Mouse (Mus musculus): Measurements from ENCODE around the gene Slc30a4. TPM values are rescaled to one million over a fixed set of nuclear protein-coding genes. Genes with fewer than 3 reads are reported as not detected.
A peak's percentile ranks its signal among the peaks of the same experiment; 100 is the strongest.

The Slc30a4 gene
- polyA plus RNA-seq, 1 experiment from 2014 or later, result 7.9 TPM

DNA sequence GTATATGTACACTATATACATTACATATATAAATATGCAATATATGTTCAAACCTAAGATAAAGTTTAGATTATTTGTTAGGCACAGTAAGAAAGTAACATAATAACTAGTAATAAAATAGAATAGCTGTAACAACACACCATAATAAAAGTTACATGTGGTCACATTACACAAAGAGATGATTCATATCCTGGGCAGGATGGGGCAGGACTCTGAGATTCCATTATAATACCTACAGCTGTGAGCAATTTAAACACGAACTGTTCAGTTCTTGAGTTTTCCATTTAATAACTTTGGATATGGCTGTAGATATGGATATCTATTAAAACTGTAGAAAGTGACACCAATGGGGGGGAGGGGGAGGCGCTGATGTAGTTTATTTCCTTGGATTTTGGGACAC is 4.9 kb downstream of the Slc30a4 start:
- DNase-seq (ENCODE audit: low spot score) (no peak), ATAC-seq (ENCODE audit: low FRiP score) (no peak)
- H3K27ac ChIP-seq (ENCODE audit: low read depth, low read length), result no peak overlapping the region
- 93% methylated on average over 2 of the region's 2 CpGs for WGBS
- H3K9ac ChIP-seq (ENCODE audit: low read depth, low read length), result no peak overlapping the region
- H3K36me3 ChIP-seq (ENCODE audit: control insufficient read depth, insufficient read depth, low read length), result no peaks in the 10 kb centered on the region
- H3K27me3 ChIP-seq (ENCODE audit: control insufficient read depth, insufficient read depth, low read length), result no peaks in the 10 kb centered on the region
- no peak overlapping the region for H3K4me3 ChIP-seq (ENCODE audit: low read depth, low read length)
- no peak overlapping the region for H3K4me2 ChIP-seq (replicated peaks; ENCODE audit: low read depth, low read length)
- H3K9me3 ChIP-seq (ENCODE audit: control insufficient read depth, low read length), result no peaks in the 10 kb centered on the region
- peaks cover 2% of the 10 kb centered on the region; the same call in 1 of the 2 replicates for H3K4me1 ChIP-seq (replicated peaks; ENCODE audit: control insufficient read depth, insufficient read depth, low read length)

DNA sequence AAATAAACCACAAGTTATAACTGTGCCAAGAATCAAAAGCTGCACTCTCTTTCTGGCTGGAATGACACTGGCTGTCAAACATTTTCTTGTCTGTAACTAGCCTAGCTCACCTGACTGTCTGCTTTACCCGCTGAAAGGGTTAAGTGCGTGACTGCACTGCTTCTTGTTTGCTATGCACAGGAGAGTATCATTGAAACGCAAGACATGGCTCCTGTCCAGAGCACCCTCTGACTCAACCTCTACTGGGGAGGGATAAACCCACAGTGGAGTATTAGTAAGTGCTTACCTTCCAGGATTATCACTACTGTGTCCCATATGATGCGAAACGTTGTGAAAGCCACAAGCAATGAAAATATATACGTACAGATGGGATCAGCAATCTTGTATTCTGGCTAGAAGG is 15.8 kb downstream of the Slc30a4 start:
- H3K4me1 ChIP-seq (replicated peaks; ENCODE audit: control insufficient read depth, insufficient read depth, low read length), result no peaks in the 10 kb centered on the region
- DNase-seq (ENCODE audit: low spot score) (no peak), ATAC-seq (ENCODE audit: low FRiP score) (no peak)
- H3K27me3 ChIP-seq (ENCODE audit: control insufficient read depth, insufficient read depth, low read length), result no peaks in the 10 kb centered on the region
- peaks cover 6% of the 10 kb centered on the region for H3K9me3 ChIP-seq (ENCODE audit: control insufficient read depth, low read length)
- H3K36me3 ChIP-seq (ENCODE audit: control insufficient read depth, insufficient read depth, low read length), result no peaks in the 10 kb centered on the region
- H3K4me3 ChIP-seq (ENCODE audit: low read depth, low read length), result no peak overlapping the region
- no peak overlapping the region for H3K9ac ChIP-seq (ENCODE audit: low read depth, low read length)
- H3K27ac ChIP-seq (ENCODE audit: low read depth, low read length), result no peak overlapping the region
- no peak overlapping the region for H3K4me2 ChIP-seq (replicated peaks; ENCODE audit: low read depth, low read length)
- WGBS, result 81% methylated on average over 6 of the region's 6 CpGs

DNA sequence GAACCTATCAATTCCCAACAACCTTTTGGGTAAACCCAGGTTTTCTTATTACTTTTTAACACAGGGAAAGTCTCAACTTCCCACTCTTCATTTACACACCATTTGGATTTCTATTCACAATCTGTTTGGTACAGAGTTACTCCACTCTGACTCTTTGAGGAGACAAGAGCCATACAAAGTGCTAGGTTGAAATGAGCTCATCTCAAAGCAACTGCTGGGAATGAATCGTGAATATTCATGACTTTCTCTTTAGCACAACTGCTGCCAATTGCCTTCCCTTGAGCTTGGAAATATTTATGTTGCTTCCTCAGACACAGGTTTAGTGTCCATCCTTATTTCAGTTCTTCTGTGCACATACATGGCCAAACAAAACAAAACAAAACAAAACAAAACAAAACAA is 18.8 kb downstream of the Slc30a4 start:
- no peaks in the 10 kb centered on the region for H3K4me1 ChIP-seq (replicated peaks; ENCODE audit: control insufficient read depth, insufficient read depth, low read length)
- WGBS, result 90% methylated on average over 1 of the region's 1 CpGs
- H3K4me3 ChIP-seq (ENCODE audit: low read depth, low read length), result no peak overlapping the region
- H3K4me2 ChIP-seq (replicated peaks; ENCODE audit: low read depth, low read length), result no peak overlapping the region
- no peak overlapping the region for H3K27ac ChIP-seq (ENCODE audit: low read depth, low read length)
- H3K27me3 ChIP-seq (ENCODE audit: control insufficient read depth, insufficient read depth, low read length), result no peaks in the 10 kb centered on the region
- no peak overlapping the region for H3K9ac ChIP-seq (ENCODE audit: low read depth, low read length)
- no peak for DNase-seq (ENCODE audit: low spot score)
- no peaks in the 10 kb centered on the region for H3K36me3 ChIP-seq (ENCODE audit: control insufficient read depth, insufficient read depth, low read length)
- peaks cover 10% of the 10 kb centered on the region for H3K9me3 ChIP-seq (ENCODE audit: control insufficient read depth, low read length)
- no peak for ATAC-seq (ENCODE audit: low FRiP score)

DNA sequence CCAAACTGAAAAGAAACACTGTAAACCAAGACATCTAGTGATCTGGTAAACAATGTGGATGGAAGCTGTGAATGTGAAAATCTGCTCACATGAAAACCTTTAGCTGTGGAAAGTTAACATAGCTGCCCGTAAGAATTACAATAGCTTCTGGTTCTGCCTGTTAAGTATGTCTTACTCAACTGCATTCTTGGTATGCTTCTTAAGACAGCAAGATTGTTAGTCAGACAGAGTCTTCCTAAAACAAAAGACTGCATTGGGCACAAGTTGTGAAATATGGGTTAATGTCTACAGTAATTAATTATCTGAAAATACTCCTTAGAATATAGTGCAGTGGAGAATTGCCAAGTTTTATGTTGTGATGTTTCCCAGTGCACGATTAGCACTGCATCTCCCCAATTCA is 19.9 kb downstream of the Slc30a4 start:
- Histone ChIP-seq H3K9me3 (ENCODE audit: control insufficient read depth, low read length) (peaks cover 10% of the 10 kb centered on the region), H3K4me2 (replicated peaks; ENCODE audit: low read depth, low read length) (no peak overlapping the region), H3K27ac (ENCODE audit: low read depth, low read length) (no peak overlapping the region), H3K4me3 (ENCODE audit: low read depth, low read length) (no peak overlapping the region), H3K36me3 (ENCODE audit: control insufficient read depth, insufficient read depth, low read length) (no peaks in the 10 kb centered on the region), H3K27me3 (ENCODE audit: control insufficient read depth, insufficient read depth, low read length) (no peaks in the 10 kb centered on the region), H3K4me1 (replicated peaks; ENCODE audit: control insufficient read depth, insufficient read depth, low read length) (no peaks in the 10 kb centered on the region), H3K9ac (ENCODE audit: low read depth, low read length) (no peak overlapping the region)
- WGBS, result 81% methylated on average over 2 of the region's 2 CpGs
- no peak for ATAC-seq (ENCODE audit: low FRiP score)
- no peak for DNase-seq (ENCODE audit: low spot score)

DNA sequence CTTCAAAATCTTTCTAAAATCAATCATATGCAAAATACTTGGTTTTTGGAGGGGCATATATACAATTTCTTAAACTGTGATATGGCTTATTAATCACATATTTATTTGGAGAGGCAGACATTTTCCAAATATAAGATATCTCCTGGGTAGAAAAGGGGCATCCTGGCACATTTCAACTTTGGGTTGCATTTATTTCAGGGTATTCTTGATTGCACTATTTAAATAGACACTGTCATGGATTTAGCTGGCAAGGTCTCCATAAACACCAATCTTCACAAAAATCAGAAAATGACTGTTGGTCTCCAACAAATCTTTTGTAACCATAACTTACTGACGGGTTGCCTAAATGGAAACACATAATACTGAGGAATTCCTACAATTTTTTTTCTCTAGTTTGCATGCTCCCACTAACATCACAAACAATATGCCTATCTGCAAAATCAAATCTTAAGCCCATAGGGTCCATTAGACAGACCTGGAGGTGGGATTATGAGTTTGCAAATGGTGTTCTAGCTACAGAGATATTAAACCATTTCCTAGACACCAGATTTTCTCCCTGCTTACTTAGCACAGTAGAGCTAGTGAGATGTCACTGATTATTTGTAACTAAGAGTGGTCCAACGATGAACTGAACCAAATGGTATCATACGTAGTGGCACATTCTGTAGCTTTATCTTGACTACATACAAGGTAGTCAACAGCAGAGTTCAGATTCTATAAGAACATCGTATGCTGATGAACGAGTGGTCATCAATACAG is 20.9 kb downstream of the Slc30a4 start:
- Histone ChIP-seq H3K27ac (ENCODE audit: low read depth, low read length) (no peak overlapping the region), H3K9me3 (ENCODE audit: control insufficient read depth, low read length) (peaks cover 10% of the 10 kb centered on the region), H3K9ac (ENCODE audit: low read depth, low read length) (no peak overlapping the region), H3K4me1 (replicated peaks; ENCODE audit: control insufficient read depth, insufficient read depth, low read length) (no peaks in the 10 kb centered on the region), H3K36me3 (ENCODE audit: control insufficient read depth, insufficient read depth, low read length) (no peaks in the 10 kb centered on the region), H3K27me3 (ENCODE audit: control insufficient read depth, insufficient read depth, low read length) (no peaks in the 10 kb centered on the region), H3K4me2 (replicated peaks; ENCODE audit: low read depth, low read length) (no peak overlapping the region), H3K4me3 (ENCODE audit: low read depth, low read length) (no peak overlapping the region)
- DNase-seq (ENCODE audit: low spot score), result no peak
- 0 out of 2 replicates have a peak, but pooled peaks have one; percentile 40 for ATAC-seq (ENCODE audit: low FRiP score)
- 83% methylated on average over 5 of the region's 5 CpGs for WGBS

DNA sequence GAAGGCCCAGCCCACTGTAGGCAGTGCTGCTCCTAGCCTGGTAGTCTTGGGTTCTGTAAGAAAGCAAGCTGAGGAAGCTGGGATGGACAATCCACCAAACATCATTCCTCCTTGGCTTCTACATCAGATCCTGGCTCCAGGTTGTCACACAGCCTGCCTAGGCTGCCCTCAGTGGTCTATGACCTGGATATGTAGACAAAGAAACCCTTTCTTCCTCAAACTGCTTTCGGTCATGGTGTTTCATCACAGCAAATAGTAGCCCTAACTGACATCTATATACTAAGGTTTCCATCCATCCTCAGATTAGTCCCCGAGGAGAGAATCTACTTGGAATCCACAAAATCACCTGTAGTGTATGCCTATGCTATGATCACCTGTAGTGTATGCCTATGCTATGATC is 27.3 kb downstream of the Slc30a4 start:
- no peak overlapping the region for H3K9ac ChIP-seq (ENCODE audit: low read depth, low read length)
- no peaks in the 10 kb centered on the region for H3K27me3 ChIP-seq (ENCODE audit: control insufficient read depth, insufficient read depth, low read length)
- DNase-seq (ENCODE audit: low spot score), result no peak
- H3K27ac ChIP-seq (ENCODE audit: low read depth, low read length), result no peak overlapping the region
- 93% methylated on average over 2 of the region's 2 CpGs for WGBS
- H3K4me3 ChIP-seq (ENCODE audit: low read depth, low read length), result no peak overlapping the region
- H3K4me2 ChIP-seq (replicated peaks; ENCODE audit: low read depth, low read length), result no peak overlapping the region
- no peaks in the 10 kb centered on the region for H3K36me3 ChIP-seq (ENCODE audit: control insufficient read depth, insufficient read depth, low read length)
- no peak for ATAC-seq (ENCODE audit: low FRiP score)
- H3K4me1 ChIP-seq (replicated peaks; ENCODE audit: control insufficient read depth, insufficient read depth, low read length), result no peaks in the 10 kb centered on the region
- H3K9me3 ChIP-seq (ENCODE audit: control insufficient read depth, low read length), result no peaks in the 10 kb centered on the region

DNA sequence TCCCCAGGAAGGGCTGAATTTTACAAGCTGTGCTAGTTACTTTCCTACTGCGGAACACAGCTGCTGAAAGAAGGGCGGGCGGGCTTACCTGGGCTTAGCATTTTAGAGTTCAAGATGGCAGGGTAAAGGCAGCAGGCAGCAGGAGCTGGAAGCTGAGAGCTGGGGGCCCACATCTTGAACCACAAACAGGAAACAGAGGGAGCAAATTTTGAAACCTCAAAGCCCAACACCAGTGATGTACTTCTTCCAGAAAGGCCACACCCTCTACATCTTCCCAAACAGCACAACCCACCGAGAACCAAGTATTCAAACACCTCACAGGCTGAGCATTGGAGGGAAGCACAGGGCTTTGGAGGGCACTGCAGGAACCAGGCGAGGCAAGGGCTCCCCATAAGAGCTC is 29.6 kb downstream of the Slc30a4 start:
- Histone ChIP-seq H3K4me1 (replicated peaks; ENCODE audit: control insufficient read depth, insufficient read depth, low read length) (no peaks in the 10 kb centered on the region), H3K9ac (ENCODE audit: low read depth, low read length) (no peak overlapping the region), H3K9me3 (ENCODE audit: control insufficient read depth, low read length) (no peaks in the 10 kb centered on the region), H3K27ac (ENCODE audit: low read depth, low read length) (no peak overlapping the region), H3K4me3 (ENCODE audit: low read depth, low read length) (no peak overlapping the region), H3K36me3 (ENCODE audit: control insufficient read depth, insufficient read depth, low read length) (no peaks in the 10 kb centered on the region), H3K27me3 (ENCODE audit: control insufficient read depth, insufficient read depth, low read length) (no peaks in the 10 kb centered on the region), H3K4me2 (replicated peaks; ENCODE audit: low read depth, low read length) (no peak overlapping the region)
- DNase-seq (ENCODE audit: low spot score) (no peak), ATAC-seq (ENCODE audit: low FRiP score) (no peak)
- WGBS, result 74% methylated on average over 5 of the region's 5 CpGs

DNA sequence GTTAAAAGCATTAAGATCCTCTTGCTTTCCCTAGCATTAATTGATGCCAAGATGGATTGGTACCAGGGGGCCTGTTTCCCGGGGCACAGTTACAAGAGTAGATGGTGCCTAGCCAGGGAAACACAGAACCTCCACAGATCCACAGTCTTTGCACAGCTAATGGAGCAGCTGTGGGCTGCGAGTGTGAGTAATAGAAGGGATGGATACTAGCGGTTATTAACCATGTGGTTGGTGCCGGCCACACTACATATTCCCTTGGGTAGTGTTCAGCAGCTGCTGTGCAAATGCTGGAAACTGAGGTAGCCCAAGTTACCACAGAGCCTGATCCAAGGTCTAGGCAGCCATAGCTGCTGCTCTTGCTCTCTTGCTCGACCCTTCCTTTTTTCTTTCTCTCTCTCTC is 30.7 kb downstream of the Slc30a4 start:
- no peak overlapping the region for H3K4me3 ChIP-seq (ENCODE audit: low read depth, low read length)
- H3K9ac ChIP-seq (ENCODE audit: low read depth, low read length), result no peak overlapping the region
- no peaks in the 10 kb centered on the region for H3K36me3 ChIP-seq (ENCODE audit: control insufficient read depth, insufficient read depth, low read length)
- no peaks in the 10 kb centered on the region for H3K9me3 ChIP-seq (ENCODE audit: control insufficient read depth, low read length)
- WGBS, result 73% methylated on average over 5 of the region's 5 CpGs
- ATAC-seq (ENCODE audit: low FRiP score) (no peak), DNase-seq (ENCODE audit: low spot score) (no peak)
- H3K4me2 ChIP-seq (replicated peaks; ENCODE audit: low read depth, low read length), result no peak overlapping the region
- no peaks in the 10 kb centered on the region for H3K27me3 ChIP-seq (ENCODE audit: control insufficient read depth, insufficient read depth, low read length)
- H3K4me1 ChIP-seq (replicated peaks; ENCODE audit: control insufficient read depth, insufficient read depth, low read length), result no peaks in the 10 kb centered on the region
- H3K27ac ChIP-seq (ENCODE audit: low read depth, low read length), result no peak overlapping the region

DNA sequence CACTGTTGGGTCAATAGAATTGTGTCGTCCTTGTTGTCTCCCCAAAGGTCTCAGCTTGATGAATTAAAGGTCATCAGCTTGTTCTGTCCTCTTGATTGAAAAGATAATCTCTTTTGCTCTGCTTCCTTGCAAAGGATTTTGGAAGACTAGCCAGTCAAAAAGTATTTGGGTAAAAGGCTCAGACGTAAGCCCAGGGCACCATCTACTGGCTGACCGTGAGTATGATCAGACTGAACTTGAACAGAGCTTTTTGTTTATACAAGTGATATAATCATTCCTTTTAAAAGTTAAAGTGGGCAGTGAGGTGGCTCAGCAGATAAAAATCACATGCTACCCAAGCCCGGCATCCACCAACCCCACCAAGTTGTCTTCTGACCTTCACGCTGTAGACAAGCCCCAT is 34.6 kb downstream of the Slc30a4 start:
- H3K9ac ChIP-seq (ENCODE audit: low read depth, low read length), result no peak overlapping the region
- H3K4me2 ChIP-seq (replicated peaks; ENCODE audit: low read depth, low read length), result no peak overlapping the region
- WGBS, result 55% methylated on average over 5 of the region's 5 CpGs
- no peaks in the 10 kb centered on the region for H3K9me3 ChIP-seq (ENCODE audit: control insufficient read depth, low read length)
- no peaks in the 10 kb centered on the region for H3K4me1 ChIP-seq (replicated peaks; ENCODE audit: control insufficient read depth, insufficient read depth, low read length)
- DNase-seq (ENCODE audit: low spot score) (peak; percentile 34), ATAC-seq (ENCODE audit: low FRiP score) (no peak)
- H3K27me3 ChIP-seq (ENCODE audit: control insufficient read depth, insufficient read depth, low read length), result no peaks in the 10 kb centered on the region
- no peak overlapping the region for H3K4me3 ChIP-seq (ENCODE audit: low read depth, low read length)
- H3K27ac ChIP-seq (ENCODE audit: low read depth, low read length), result no peak overlapping the region
- no peaks in the 10 kb centered on the region for H3K36me3 ChIP-seq (ENCODE audit: control insufficient read depth, insufficient read depth, low read length)

Measured in hindbrain, embryonic 11.5 days (tissue).